Mouse (Mus musculus): Measurements from ENCODE around the gene Agt. TPM values are rescaled to one million over a fixed set of nuclear protein-coding genes. Genes with fewer than 3 reads are reported as not detected.

The Agt gene
- 10 to 100 TPM; 28.5 to 37.1 TPM for total RNA-seq (2021)
- long read RNA-seq, experiment 1, transcript Agt-201 (5 exons, 1,891 nt) = major isoform, 38 of 45 reads
- long read RNA-seq, experiment 1, partial matches to known transcripts = 7 of 45 reads
- long read RNA-seq, experiment 1, other reads (novel, unspliced or antisense) = 0 of 45 reads
- long read RNA-seq, experiment 2, transcript Agt-201 (5 exons, 1,891 nt) = major isoform, 27 of 35 reads
- long read RNA-seq, experiment 2, partial matches to known transcripts = 7 of 35 reads
- long read RNA-seq, experiment 2, other reads (novel, unspliced or antisense) = 1 of 35 reads

DNA sequence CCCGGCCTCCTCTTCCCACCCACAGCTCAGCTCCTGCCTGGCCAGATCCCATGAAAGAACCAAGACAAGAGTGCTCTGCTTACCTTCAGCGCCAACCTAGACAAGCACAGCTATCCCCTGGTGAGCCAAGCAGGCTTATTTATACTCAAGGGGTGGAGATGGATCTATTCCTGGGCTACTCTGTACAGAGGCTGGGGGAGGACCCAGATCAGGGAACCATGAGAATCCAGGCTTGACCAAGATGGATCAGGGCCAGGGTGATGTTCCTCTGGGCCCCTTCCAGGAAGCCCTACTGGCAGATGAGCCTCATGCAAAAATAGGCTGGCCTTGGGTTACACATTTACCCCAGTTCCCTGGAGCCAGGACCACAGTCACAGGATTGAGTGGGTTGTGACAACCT is at the start of gene Agt:
TSS of gene Agt (minus strand) at position 114 of the 400 bp plus-strand sequence.
- DNase-seq (ENCODE audit: low spot score in 2 of 2) = peak in 1 of 2 experiments; percentile 47

DNA sequence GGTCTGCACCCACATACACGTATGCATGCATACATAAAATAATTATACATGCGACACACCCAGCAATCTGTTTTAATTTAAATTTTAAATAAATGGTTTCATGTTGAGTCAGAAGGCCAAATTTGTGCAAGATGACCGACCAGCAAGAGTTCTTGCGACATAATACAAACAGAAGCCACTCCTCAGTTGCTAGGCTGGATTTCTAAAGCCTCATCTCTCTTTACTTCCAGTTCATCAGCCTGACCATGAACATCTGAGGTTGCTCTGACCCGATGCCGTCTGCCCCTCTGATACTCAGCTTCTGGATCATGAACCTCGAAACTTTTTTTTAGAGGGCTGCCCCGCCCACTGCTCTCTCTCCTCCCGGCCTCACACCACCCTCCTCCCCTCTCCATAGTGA is 48.7 kb upstream of the Agt start:
- DNase-seq (ENCODE audit: low spot score in 2 of 2) = no peak

DNA sequence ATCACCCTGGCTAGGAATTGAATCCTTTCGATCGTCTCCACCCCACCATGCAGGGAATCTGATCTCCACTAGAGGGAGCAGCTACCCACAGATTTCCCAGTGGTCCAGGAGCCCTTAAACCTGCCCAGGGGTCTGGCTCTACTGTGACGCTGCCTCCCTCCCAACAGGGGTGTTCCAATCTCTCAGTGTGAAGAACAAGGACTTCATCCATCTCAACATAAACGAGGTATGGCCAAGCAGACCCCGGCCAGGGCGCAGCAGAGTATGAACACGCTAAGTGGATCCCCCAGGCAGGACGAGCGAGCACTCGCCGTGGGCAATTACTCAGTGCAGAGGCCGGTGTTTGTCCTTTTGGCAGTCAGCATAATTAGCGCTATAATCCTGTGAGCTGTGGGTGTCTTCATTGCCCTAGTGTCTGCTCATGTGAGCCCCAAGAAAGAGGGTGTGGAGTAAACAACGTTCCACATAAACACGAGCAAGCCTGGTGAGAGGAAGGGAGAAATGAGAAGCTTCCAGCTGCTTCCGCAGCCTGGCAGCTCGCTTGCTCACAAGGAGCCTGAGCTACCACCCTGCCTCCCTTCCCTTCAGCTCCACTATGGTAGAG is 47.9 kb upstream of the Agt start:
- DNase-seq (ENCODE audit: low spot score in 2 of 2) = peak; percentile 54 to 76

DNA sequence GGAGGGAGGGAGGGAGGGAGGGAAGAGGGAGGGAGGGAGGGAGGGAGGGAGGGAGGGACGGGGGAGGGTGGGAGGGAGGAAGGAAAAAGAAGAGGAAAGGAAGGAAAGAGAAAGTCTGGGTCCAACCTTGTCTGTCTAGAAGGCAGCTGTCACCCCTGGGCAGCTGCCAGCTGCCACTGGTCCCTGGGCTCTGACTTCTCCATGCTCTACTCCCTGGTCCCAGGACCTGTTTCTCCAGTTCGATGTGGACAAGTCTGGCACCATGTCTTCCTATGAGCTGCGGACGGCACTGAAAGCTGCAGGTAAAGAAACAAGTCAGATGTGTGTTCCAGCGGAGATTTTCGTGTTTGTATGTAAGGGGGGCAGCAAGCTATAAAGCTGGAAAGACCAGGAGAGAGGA is 44.8 kb upstream of the Agt start:
- no peak for DNase-seq (ENCODE audit: low spot score in 2 of 2)

DNA sequence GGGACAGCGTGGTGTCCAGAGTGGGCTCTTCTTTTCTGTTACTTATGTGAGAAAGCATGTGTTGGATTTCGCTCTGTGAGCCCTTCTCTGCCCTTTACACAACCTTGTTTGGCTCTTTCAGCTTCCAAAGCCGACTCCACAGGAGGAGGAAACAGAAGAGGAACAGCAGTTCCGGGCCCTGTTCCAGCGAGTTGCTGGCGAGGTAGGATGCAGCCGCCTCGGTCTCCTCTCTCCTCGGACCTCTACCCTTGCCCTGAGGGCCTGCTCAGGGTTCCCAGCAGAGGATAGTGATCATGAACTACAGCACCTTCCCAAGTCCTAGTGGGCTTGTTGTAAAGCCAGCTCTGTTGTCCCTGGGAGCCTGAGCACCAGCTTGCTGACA is 39.5 kb upstream of the Agt start:
- no peak for DNase-seq (ENCODE audit: low spot score in 2 of 2)

DNA sequence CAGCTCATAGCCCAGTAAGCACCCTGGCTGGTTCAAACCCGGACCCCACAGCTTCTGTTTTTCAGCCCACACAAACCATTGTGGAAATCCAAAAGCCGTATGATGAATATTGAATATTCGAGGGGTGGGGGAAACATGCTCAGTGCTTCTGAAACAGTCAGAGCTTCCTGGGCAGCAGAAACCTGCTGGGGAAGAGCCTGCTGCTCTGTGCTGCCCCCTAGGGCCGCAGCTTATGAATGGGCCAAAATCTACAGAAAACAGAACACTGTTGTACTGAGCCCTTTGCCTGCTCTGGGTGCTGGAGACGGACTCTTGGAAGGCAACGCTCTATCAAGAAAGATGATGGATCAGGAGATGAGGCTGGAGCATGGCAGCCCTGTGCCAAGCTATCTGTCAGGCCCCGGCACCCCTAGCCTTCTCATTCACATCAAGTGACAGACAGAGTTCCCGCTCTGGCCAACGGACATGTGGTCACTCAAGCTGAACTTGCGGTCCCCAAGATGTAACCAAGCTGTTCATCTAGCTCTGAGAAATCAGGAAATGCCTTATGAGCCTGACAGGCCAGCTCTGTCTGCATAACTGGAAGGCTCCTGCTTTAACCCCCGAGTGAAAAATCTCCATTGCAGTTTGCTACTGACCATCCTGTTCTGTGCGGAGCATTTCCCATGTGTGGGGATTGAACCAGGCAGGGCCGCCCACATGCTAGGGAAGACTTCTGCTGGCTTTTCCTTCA is 38.9 kb upstream of the Agt start:
- no peak for DNase-seq (ENCODE audit: low spot score in 2 of 2)

DNA sequence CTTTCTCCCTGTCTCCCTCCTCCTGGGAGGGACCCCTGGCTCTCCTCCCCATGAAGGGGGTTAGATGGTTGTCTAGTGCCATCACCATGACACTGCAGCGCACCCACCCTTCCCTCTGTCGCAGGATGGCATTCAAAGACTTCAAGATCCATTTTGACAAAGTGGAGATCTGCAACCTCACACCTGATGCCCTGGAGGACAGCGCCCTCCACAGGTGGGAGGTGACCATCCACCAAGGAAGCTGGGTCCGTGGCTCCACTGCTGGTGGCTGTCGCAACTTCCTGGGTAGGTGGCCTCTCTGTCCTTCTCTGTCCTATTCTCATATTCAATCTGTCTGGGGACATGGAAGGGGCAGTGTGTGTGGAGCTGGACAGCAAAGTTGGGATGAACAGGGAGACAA is 34.6 kb upstream of the Agt start:
- DNase-seq (ENCODE audit: low spot score in 2 of 2) = no peak

DNA sequence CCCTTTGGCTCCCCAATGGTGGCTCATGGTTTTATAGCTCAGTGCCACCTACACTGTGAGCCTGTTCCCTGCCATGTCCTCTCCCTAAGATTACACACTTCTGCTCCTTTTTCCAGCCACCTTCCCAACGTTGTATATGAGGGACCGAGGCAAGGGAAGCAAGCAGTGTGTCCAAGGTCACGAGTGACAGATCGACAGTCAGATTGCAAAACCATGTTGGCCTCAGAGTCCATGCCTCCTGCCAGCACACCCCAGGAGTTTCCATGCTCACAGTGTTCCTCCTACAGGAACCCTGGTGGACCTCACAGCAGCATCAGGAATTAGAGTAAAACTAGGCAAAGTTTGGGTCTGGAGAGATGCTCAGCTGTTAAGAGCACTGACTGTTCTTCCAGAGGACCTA is 19.9 kb upstream of the Agt start:
- DNase-seq (ENCODE audit: low spot score in 2 of 2) = no peak

DNA sequence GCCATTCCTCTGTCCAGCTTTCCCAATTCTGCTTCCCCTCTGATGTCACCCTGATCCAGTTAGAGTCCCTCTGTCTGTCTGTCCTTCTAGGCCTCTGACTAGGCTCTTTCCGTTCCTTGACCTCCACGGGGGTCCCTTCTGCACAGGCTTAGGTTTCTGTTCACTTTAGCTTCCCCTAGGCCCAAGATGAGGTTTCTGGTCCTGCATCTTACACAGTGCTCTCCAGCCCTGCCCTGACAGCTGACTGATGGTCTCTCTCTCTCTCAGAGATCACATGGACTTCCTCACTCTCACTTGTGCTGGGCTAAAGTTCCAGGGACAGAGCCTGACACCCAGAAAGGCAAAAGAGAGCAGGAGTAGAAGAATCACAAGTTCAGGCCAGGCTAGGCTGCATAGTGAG is 17.1 kb upstream of the Agt start:
- no peak for DNase-seq (ENCODE audit: low spot score in 2 of 2)

DNA sequence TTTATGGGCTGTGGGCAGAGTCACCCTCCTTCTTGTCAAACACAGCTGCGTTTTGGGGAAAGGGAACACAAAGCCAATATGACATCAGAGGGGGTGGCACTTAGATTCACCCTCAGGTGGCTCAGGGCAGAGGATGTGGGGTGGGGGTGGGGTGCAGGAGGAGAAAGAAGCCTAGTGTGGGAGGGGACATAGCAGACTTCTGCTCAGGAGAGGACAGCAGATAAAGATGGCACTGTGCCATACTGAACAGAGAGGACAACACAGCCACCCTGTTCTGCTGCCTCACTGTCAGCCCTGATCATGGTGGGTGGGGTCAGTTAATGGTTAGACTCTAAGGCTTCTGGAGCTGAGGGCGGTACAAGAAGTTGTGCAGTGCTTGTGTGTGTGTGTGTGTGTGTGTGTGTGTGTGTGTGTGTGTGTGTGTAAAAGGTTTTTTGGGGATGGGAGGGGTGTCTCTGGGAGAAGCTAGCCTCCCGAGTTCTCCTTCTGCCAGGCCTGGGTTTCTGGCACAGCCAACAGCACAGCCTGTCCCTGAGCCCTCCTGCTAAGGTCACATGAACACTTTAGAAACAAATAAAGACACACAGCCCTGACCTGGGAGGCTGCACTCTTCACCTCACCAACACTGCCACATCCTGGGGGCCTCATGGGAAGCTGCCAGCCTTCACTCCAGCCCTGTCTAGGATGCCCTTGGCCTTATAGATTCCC is 16.4 kb upstream of the Agt start:
- DNase-seq (ENCODE audit: low spot score in 2 of 2) = no peak

DNA sequence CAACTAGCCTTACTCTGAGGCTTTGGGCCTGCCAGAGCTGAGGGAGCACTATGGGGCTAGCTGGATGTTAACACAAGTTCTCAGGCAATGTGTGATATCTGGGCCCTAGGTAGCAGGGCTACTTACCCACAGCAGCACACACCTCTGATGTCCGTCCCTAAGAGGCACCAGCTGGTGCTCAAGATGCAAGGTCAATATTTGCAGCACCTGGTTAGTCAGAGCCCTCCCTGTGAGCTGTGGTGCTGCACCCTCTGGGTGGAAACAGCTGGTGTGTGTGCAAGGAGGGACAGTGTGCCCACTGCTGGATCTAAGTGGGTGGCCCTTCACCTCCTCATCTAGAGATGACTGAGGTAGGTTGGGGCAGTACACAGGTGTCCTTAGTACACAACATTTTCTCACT is 7.2 kb upstream of the Agt start:
- DNase-seq (ENCODE audit: low spot score in 2 of 2) = no peak

DNA sequence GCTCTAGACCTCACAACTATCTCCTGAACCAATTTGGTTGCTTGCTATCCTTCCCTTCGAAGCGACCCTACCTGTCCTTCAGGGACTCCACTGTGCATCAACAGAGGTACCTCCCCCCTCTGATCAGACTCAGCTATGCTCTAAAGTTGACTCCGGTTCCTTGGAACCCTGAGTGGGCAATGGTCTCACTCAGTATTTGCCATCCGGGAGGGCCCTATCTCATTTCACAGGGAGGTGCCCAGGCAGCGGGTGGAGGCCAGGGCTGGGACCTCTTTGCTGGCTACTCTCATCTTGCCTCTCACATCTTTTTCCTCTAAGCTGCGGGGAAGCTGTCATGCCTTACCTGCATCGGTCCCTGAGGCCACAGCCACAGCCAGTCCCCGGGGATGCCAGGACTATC is 6.3 kb upstream of the Agt start, which contains the start of gene Capn9:
TSS of gene Capn9 (plus strand) at position 301 of the 400 bp plus-strand sequence.
- no peak for DNase-seq (ENCODE audit: low spot score in 2 of 2)

DNA sequence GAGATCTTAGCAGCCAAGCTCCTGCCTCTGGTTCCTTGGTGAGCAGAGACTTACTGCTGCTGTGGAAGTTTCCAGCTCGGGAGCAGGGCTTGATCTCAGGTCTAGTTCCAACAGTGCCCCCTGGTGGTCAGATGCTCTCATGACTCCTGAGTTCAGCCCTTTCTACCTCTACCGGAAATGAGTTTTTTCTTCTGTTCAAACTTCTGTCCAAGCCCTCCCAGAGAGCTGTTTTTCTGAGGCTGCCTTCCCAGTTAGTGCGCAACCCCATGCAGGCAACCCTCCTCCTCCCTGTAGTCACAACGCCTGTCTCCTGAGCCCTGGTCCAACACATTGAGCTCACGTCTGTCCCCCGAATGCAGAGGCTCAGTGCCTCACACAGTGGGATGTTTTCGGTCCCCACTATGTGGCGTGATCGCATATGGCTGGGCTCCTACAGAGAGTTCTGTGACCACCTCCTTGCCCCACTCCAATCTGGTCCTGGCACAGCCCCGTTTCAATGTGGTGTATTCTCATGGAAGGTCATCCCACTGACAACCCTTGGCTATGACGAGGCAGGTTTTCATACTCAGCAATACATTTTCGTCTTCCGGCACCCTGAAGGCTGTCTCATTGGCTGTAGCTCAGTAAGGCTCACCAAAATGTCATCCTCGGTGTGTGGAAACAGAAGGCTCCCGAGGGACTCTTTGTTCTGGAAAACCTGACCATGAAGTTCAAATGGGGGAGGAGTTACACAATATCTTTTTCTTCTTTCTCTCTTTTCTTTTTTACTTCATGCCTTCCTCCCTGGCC is 4.2 kb upstream of the Agt start:
- peak; percentile 84 to 89 for DNase-seq (ENCODE audit: low spot score in 2 of 2)

DNA sequence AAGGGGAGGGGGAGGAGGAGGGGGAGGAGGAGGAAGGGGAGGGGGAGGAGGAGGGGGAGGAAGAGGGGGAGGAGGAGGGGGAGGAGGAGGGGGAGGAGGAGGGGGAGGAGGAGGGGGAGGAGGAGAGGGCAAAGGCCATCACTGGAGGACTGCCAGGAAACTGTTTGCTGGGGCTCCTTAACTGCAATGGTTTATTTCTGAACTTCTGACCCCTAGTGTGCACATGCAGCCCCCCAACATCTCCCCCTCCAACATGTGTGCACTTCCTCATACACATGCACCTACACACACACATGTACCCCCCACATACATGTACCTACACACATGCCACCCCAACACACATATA is 2.9 kb upstream of the Agt start:
- DNase-seq (ENCODE audit: low spot score in 2 of 2) = no peak

DNA sequence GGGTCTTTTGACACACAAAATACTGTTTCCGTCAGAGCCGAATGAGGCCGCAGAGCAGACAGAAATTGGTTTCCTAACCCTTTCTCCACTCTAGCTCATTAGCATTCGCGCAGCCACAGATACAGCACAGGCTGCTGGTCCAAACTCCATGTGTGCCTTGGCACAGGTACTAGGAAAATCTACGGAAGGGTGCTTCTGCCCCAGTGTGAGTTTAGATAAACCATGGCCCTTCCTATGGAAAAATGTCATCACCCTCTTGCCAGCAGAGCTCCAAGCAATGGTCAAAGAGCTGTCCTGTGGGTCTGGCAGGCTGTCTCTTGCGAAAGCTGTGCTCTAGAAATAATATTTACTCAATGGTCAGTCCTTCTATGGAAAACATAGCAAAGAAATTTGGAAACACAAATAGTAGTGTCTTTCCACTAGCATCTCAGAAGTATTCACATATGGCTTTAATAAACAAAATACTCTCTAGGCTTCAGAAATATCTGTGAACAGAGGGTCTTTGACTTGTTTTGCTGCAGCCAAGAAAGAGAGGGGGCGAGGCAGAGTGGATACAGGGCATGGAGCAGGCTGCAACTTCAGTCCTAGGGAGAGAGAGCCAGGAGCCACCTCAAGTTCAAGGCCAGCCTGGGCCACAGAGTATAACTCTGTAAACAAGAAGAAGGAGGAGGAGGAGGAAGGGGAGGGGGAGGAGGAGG is 2.4 kb upstream of the Agt start:
- DNase-seq (ENCODE audit: low spot score in 2 of 2) = no peak

DNA sequence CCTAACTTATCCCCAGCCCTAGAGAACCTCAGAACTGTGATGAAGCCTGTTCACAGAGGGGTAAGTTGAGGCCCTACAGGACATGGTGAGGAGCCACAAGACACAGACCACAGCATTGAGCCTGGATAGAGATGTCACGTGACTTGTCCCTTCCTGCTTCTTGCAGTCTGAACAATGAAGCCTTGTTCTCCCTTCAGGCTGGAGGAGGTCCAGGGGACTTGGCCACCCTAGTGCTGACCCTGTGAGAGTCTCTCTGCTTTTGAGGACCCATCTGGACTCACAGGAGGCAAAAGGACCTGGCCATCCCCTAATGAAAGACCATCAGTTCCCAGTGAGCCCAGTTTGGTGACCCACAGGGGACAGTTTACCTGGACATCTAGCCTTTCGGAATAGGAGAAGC is 406 bp downstream of the Agt start:
- no peak for DNase-seq (ENCODE audit: low spot score in 2 of 2)

DNA sequence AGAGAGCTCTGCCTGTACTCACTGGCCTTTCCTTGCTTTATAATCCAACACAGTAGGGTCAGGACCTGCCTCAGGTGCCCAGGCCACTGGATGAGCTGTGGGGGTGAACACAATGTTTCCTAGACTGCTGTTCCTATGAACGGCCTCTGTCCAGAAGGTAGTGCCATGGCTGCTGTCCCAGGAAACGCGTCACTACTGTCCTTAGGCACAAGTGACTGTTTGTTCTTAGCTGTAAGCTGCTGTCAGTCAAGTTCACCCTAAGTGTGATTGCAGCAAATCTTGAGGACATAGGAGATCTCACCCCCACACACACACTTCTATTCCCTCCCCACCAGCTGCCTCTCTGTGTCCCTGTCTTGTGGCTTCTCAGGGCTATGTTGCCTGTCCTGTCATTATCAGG is 1.9 kb downstream of the Agt start:
- DNase-seq (ENCODE audit: low spot score in 2 of 2) = no peak

DNA sequence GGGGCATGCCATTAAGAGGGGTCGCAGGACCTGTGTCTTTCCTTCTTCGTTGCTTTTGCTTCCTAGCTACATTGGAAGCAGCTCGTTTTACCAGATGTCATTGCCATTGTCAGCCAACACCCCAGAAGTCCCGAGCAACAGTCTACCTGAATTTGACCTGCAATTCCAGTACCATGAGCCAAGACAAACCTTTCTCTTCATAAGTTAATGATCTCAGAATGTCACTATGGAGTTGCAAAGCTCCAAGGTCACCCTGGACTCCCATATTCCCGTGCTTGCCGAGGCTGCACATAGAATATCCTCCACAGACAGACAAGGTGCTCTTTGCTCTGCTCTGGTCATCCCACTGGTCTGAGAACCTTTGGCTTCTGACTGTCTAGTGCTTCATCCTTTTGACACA is 2.4 kb downstream of the Agt start:
- DNase-seq (ENCODE audit: low spot score in 2 of 2) = no peak

DNA sequence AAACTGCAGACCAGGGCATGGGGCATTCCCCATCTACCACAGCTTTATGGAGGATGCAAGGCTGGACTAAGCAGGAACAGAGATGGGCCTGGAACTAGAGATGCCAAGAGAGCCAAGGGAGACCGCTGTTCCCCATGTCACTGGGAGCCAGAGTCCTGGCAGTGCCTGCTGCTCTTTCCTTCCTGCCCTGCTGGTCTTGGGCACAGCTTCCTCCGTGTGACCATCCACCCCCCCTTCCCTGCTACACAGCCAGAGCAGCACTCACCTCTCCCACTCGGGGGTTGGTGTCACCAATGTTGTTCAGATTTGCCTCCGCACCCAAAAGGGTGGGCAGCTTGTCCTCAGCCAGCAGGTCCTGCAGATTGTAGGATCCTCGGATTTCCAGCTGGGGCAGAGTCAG is 12.0 kb downstream of the Agt start:
- no peak for DNase-seq (ENCODE audit: low spot score in 2 of 2)

DNA sequence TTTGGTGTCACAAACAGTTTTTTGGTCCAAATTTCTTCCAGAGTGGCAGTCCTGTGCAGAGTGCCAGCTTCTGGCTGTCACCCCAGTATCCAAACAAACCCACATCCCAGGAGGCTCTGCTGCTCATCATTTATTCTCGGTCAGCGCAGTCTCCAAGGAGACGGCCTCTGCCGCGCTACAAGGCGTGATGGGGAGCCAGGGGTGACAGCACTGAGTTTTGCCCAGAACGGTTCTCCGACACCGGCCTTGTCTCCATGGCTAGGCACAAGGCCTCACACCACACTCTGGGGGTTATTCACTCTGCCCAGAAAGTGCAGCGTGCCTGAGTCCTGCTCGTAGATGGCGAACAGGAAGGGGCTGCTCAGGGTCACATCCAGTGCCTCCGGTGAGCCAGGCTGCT is 12.8 kb downstream of the Agt start:
- DNase-seq (ENCODE audit: low spot score in 2 of 2) = no peak

DNA sequence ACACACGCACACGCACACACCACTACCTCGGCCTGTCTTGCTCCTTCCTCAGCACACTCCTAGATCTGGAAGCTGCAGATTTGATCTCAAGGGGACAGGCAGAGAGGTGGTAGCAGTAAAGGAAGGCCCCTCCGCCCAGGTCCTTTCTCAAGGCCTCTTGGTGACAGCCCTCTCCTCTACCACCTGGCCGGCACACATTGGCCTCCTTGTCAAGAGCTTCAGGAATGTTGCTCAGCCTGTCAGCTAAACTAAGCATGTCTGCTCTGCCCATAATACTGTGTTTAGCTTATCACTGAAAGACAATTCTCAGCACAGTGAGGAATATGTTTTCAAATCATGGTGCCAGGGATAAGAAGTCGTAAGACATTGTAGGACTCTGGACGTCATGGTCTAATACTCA is 13.3 kb downstream of the Agt start:
- DNase-seq (ENCODE audit: low spot score in 2 of 2) = no peak

All from gastrocnemius, postnatal 4 days (tissue).